Mouse (Mus musculus) heart, postnatal 10 days (tissue): ENCODE data around the gene Cdh23. TPM values are rescaled to one million over a fixed set of nuclear protein-coding genes. Genes with fewer than 3 reads are reported as not detected.

Source experiments
- DNase-seq, 2 experiments: peaks; one replicate each; pipeline ENCODE4 v3.0.0; 2021
- intact Hi-C: fragments of 180-260 bp; cut with DNase I; formaldehyde crosslinking; loops from one replicate; pipeline ENCODE4 v1.15.1; 2025
- total RNA-seq, 2 experiments: library from RNA; stranded (reverse); gene quantifications; 2 replicates each; pipeline ENCODE4 v1.2.3; 2021

Gene Cdh23
- total RNA-seq, 2 experiments from 2014 or later = 6.2 to 8.6 TPM

GRCm38 (mm10) chr10:60525081-60525480 lies 171.2 kb downstream of the Cdh23 start:
- DNase-seq = no peak
- intact Hi-C loops = loop anchor here (5.0 kb wide), 1 partner anchor 108 kb away; no protein-coding TSS in a partner anchor

DNA sequence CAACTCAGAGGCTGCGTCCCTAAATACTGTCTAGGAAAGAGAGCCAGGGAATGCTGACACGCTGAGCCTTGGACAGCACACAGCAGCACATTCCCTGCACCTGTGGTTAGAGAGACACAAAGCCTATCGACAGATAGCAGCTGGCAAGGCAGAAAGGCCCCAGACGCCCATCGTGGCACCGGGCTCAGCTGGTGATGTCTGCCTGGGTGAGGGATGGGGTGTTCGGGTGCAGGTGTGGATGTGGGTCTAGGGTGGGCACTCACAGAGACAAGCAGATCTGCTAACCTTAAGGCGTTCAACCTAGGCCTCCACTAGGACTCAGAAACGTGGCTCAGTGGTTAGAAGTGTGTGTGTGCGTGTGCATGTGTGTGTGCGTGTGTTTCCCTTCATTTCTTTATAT lies 180.0 kb downstream of the Cdh23 start:
- DNase-seq = no peak
- intact Hi-C loops = no loop called here

DNA sequence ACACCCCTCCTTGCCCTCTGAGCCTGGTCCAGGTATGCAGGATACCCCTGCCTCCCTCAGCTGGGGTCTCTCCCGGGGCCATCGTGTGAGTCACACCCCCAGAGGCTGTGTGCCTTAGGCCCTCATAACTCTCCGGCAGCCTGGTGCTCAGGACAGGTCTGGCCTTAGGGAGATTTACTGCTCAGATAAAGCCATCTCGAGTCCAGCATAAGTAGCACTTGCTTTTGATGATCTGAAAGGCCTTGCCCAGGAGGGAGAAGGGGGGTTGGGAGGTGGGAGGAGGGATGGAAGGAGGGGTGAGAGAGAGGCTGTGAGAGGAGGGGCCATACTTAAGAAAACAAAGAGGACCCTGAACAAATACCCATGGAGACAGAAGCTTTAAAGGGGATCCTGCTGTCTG lies 197.8 kb downstream of the Cdh23 start:
- intact Hi-C loops = no loop called here
- DNase-seq = no peak

DNA sequence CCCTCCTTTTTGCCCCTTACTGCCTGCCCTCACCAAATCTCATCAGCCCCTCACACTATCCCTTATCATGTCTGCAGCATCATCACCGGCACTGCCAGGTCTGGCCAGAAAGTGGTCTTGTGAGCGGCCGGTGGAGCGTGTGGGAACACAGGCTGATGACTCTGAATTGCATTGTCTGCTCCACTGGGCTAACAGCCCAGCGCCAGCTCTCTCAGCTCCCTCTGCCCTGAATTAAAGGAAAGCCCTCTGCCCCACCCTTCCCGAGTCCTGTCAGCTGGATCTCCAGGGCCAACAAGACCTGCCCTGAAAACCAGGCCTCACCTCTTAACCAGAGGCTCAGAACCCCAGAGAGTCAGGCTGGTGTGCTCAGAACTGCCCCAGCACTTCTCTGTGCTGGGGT lies 201.2 kb downstream of the Cdh23 start:
- intact Hi-C loops = no loop called here
- DNase-seq = peak; percentile 14 to 15

- no peak for DNase-seq
- intact Hi-C loops = no loop called here
Observed at GRCm38 (mm10) chr10:60491538-60491937, 204.8 kb downstream of the Cdh23 start.

DNA sequence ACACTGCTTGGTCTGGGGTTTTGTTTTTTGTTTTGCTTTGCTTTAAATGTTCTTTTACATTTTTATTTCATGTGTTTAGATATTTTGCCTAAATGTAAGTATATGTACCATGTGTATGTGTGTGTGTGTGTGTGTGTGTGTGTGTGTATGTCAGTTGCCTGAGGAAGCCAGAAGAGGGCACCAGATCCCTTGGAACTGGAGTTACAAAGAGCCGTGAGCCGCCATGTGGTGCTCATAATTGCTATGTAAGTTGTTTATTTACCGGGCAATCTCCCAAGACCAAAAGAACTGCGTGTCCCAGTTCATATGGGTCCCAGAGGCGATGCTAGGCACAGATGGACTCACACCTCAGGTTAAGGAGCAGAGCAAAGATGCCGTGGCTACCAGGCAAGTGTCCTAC lies 214.9 kb downstream of the Cdh23 start:
- no peak for DNase-seq
- intact Hi-C loops = no loop called here

GRCm38 (mm10) chr10:60474549-60474948 lies 221.7 kb downstream of the Cdh23 start:
- intact Hi-C loops = no loop called here
- DNase-seq = no peak

- no peak for DNase-seq
- intact Hi-C loops = no loop called here
Observed at GRCm38 (mm10) chr10:60473782-60474322, 222.4 kb downstream of the Cdh23 start.

DNA sequence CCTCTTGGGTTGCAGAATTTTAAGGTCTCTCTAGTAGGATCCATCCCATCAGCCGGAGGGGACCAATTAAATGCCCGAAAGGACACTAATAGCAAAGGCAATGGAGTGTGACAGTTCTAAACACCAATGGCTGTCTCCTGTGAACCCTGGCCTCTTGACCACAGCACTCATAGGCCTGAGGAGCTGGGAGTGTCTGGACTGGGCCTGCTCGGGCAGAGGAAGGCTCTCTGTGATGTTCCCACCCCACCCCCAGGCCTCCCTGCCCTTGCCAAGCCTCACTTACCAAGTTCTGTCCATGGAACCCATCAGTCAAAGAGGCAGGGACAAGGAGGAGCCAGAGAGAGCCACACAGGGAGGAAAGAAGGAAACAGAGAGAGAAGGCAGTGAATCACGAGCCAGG lies 228.5 kb downstream of the Cdh23 start:
- intact Hi-C loops = no loop called here
- DNase-seq = no peak

DNA sequence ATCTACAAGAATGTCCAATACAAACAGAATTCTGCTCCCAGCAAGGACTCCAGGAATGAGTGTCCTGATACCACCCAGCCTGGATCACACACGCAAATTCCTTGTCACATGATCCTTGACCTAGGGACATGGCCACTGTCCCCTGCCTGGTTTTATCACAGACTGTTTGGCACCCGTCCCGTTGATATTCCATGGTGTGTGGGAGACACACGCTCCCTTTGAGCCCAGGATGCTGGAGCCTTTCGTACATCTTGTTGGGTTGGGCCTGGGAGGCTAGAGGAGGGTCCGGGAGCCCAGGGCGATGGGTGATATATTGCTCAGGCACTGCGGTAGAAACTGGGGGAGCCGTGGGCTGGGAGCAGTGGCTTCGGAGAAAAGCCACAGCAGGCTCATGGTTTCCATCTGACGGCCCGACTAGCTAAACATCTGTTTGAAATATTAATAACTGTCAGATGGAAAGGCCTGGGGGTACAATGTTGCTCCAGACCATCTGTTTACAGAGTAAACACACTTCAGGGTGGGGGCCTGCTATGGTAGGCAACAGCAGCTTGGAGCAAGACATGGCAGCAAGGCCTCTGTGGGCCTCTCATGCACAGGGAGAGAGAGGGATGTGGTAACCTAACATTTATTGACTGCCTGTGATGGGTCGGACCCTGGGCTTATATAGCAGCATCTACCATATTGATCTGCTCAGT lies 232.2 kb downstream of the Cdh23 start:
- intact Hi-C loops = no loop called here
- DNase-seq = no peak

GRCm38 (mm10) chr10:60456662-60457397 lies 239.5 kb downstream of the Cdh23 start:
- DNase-seq = no peak
- intact Hi-C loops = no loop called here

GRCm38 (mm10) chr10:60455193-60455592 lies 241.1 kb downstream of the Cdh23 start:
- intact Hi-C loops = no loop called here

GRCm38 (mm10) chr10:60447186-60447585 lies 249.1 kb downstream of the Cdh23 start:
- intact Hi-C loops = no loop called here
- no peak for DNase-seq

More at GRCm38 (mm10) chr10:60455193-60455592, 241.1 kb downstream of the Cdh23 start:
- DNase-seq = no peak

- intact Hi-C loops = no loop called here
- peak; percentile 49 to 63 for DNase-seq
Observed at GRCm38 (mm10) chr10:60445031-60445593, 251.2 kb downstream of the Cdh23 start.

DNA sequence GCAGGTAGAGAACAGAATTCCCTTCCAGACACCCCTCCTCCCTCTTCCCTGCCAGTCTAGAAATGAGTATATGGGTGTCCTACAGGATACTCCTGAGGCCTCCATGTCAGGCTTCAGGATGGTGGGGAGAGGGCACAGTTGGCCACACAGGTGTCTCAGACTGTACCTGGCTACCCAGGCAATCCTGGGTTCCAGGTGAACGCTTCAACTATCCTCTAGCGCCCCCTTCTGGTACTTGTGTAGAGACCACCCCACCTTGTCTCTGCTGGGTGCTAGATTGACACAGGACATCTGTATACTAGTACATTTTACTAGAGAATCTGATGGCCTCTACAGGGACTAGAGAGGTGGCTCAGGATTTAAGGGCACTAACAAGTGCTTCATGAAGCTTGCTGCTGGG lies 253.2 kb downstream of the Cdh23 start:
- DNase-seq = no peak
- intact Hi-C loops = no loop called here

- DNase-seq = no peak
- intact Hi-C loops = no loop called here
Observed at GRCm38 (mm10) chr10:60442321-60442720, 254.0 kb downstream of the Cdh23 start.

DNA sequence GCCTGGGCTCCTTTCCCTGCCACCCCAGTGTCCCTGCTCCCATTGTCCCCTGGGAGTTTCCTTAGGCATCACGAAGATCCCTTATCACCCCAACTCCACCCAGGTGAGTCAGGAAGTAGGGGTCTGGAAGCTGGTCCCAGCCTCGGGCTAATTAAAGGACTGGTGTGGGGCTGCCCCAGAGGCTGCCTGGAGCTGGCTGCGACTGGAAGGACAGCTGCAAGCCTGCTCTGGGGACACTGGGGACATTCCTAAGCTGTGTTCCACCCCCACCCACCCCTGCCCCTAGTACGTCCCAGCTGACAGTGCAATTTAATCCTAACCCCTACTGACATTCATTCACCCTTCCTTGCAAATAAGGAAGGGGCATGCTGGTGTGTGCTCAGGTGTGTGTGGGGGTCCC lies 263.6 kb downstream of the Cdh23 start:
- DNase-seq = no peak
- intact Hi-C loops = no loop called here

- intact Hi-C loops = no loop called here
Observed at GRCm38 (mm10) chr10:60430591-60430990, 265.7 kb downstream of the Cdh23 start.

DNA sequence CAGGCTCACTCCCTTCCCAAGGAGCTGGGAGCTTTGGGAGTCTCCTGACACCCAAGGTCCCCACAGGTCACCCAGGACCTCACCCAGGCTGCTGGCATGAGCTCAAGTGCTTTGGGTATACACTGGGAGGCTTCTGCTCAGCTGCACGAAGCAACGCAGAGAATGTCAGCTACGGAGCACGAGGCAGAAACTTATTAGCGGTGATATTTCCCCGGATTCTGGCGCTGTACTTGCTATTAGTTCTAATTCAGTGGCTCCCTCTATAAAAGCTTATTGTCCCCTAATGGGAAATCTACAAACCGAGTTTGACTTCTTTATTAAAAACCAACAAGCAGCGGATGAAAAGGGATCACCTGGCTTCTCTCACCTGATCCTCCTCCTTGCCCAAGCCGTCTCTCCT lies 266.3 kb downstream of the Cdh23 start:
- DNase-seq = no peak
- intact Hi-C loops = no loop called here

More at GRCm38 (mm10) chr10:60430591-60430990, 265.7 kb downstream of the Cdh23 start:
- no peak for DNase-seq

GRCm38 (mm10) chr10:60422756-60423155 lies 273.5 kb downstream of the Cdh23 start:
- no peak for DNase-seq
- intact Hi-C loops = no loop called here

GRCm38 (mm10) chr10:60419624-60420023 lies 276.7 kb downstream of the Cdh23 start:
- intact Hi-C loops = loop anchor here (5.0 kb wide), 1 partner anchor 108 kb away; no protein-coding TSS in a partner anchor
- DNase-seq = no peak
